Mouse (Mus musculus) stomach, postnatal 0 days (tissue): ENCODE data around the gene Trhde. TPM values are rescaled to one million over a fixed set of nuclear protein-coding genes. Genes with fewer than 3 reads are reported as not detected.

Experiments
- ATAC-seq: fragments of 200-750 bp; cut with Nextera tagmentation; 2 replicates; pipeline ENCODE4 v1.8.0; 2017; ENCODE audit not compliant: low FRiP score, low TSS enrichment
- DNase-seq: peaks from one replicate; pipeline ENCODE4 v3.0.0-alpha.2; 2016; ENCODE audit warnings: low spot score
- H3K27ac ChIP-seq: fragments of 300-500 bp; sonication (generic); replicated peaks from 2 replicates; pipeline ENCODE4 v1.5.1; 2014; ENCODE audit warnings: mild to moderate bottlenecking, control low read depth
- H3K27me3 ChIP-seq: fragments of 300-500 bp; sonication (generic); 2 replicates; pipeline ENCODE4 v1.6.1; 2014; ENCODE audit warnings: low read length; ENCODE audit not compliant: control insufficient read depth, insufficient read depth
- H3K36me3 ChIP-seq: fragments of 300-500 bp; sonication (generic); 2 replicates; pipeline ENCODE4 v1.6.1; 2014; ENCODE audit warnings: low read length, mixed read lengths; ENCODE audit not compliant: control insufficient read depth, insufficient read depth
- H3K4me1 ChIP-seq: fragments of 300-500 bp; sonication (generic); replicated peaks from 2 replicates; pipeline ENCODE4 v1.6.1; 2014; ENCODE audit warnings: antibody characterized with exemption; ENCODE audit not compliant: control insufficient read depth, insufficient read depth
- H3K4me2 ChIP-seq: fragments of 300-500 bp; sonication (generic); replicated peaks from 2 replicates; pipeline ENCODE4 v1.6.1; 2014; ENCODE audit warnings: low read depth, mild to moderate bottlenecking, control low read depth, moderate library complexity
- H3K4me3 ChIP-seq: fragments of 300-500 bp; sonication (generic); 2 replicates; pipeline ENCODE4 v1.5.1; 2014; ENCODE audit warnings: low read depth, low read length, control low read depth
- H3K9ac ChIP-seq: fragments of 300-500 bp; sonication (generic); 2 replicates; pipeline ENCODE4 v1.6.1; 2014; ENCODE audit warnings: mild to moderate bottlenecking, low read length, control low read depth, mixed read lengths
- H3K9me3 ChIP-seq: fragments of 300-500 bp; sonication (generic); 2 replicates; pipeline ENCODE4 v1.6.1; 2016; ENCODE audit warnings: low read length; ENCODE audit not compliant: control insufficient read depth
- CTCF ChIP-seq: IDR thresholded peaks from 2 replicates; pipeline ENCODE4 v1.5.1; 2016; ENCODE audit warnings: antibody characterized with exemption, low read depth, mild to moderate bottlenecking, moderate library complexity
- EP300 ChIP-seq: optimal IDR thresholded peaks from 2 replicates; pipeline ENCODE3; 2016; ENCODE audit warnings: antibody characterized with exemption
- WGBS: fragments of 180-500 bp; shearing (Covaris S2); extraction: QIAGEN DNeasy Blood & Tissue Kit; methylation state at CpG from one replicate; pipeline ENCODE4 v1.1.7; 2014; 5-methylcytosine and 5-hydroxymethylcytosine counted together
- polyA plus RNA-seq: library from polyadenylated mRNA; unstranded; fragments of >200 nt; fragmentation: Nextera tagmentation; extraction: Ambion mirVana; gene quantifications from 2 replicates; pipeline ENCODE4 v1.2.1, GENCODE M21; 2015

Trhde gene
- polyA plus RNA-seq, 1 experiment from 2014 or later: 0.08 TPM

- no peaks in the 10 kb centered on the region for H3K9me3 ChIP-seq
- H3K27me3 ChIP-seq: no peaks in the 10 kb centered on the region
- 67% methylated on average over 1 of the region's 1 CpGs for WGBS
- no peak overlapping the region for H3K27ac ChIP-seq
- H3K36me3 ChIP-seq: no peaks in the 10 kb centered on the region
- no peak overlapping the region for H3K4me2 ChIP-seq
- TF ChIP-seq EP300 (no peak), CTCF (no peak)
- H3K9ac ChIP-seq: no peak overlapping the region
- DNase-seq (no peak), ATAC-seq (no peak)
- no peaks in the 10 kb centered on the region for H3K4me1 ChIP-seq
- no peak overlapping the region for H3K4me3 ChIP-seq
Observed at GRCm38 (mm10) chr10:114509186-114509585, 292.9 kb downstream of the Trhde start.

GRCm38 (mm10) chr10:114488806-114489205, 313.3 kb downstream of the Trhde start:
- TF ChIP-seq CTCF: no peak
- TF ChIP-seq EP300: no peak
- H3K4me2 ChIP-seq: no peak overlapping the region
- H3K27ac ChIP-seq: no peak overlapping the region
- no peaks in the 10 kb centered on the region for H3K36me3 ChIP-seq
- no peak overlapping the region for H3K9ac ChIP-seq
- H3K4me3 ChIP-seq: no peak overlapping the region
- no peak for ATAC-seq
- no peaks in the 10 kb centered on the region for H3K4me1 ChIP-seq
- H3K9me3 ChIP-seq: no peaks in the 10 kb centered on the region
- H3K27me3 ChIP-seq: no peaks in the 10 kb centered on the region
- DNase-seq: no peak
- 85% methylated on average over 4 of the region's 4 CpGs for WGBS

GRCm38 (mm10) chr10:114455591-114455990, 346.5 kb downstream of the Trhde start:
- Histone ChIP-seq H3K9me3 (no peaks in the 10 kb centered on the region), H3K4me3 (no peak overlapping the region), H3K27me3 (no peaks in the 10 kb centered on the region), H3K9ac (no peak overlapping the region), H3K4me1 (no peaks in the 10 kb centered on the region), H3K27ac (no peak overlapping the region), H3K36me3 (no peaks in the 10 kb centered on the region), H3K4me2 (no peak overlapping the region)
- DNase-seq: no peak
- TF ChIP-seq EP300: no peak
- TF ChIP-seq CTCF: peak; percentile 31; the same call in 1 of the 2 replicates
- ATAC-seq: no peak
- WGBS: 73% methylated on average over 3 of the region's 3 CpGs

- Histone ChIP-seq H3K9ac (no peak overlapping the region), H3K9me3 (no peaks in the 10 kb centered on the region), H3K27me3 (no peaks in the 10 kb centered on the region), H3K36me3 (no peaks in the 10 kb centered on the region), H3K4me3 (no peak overlapping the region), H3K4me2 (no peak overlapping the region), H3K4me1 (no peaks in the 10 kb centered on the region), H3K27ac (no peak overlapping the region)
- 58% methylated on average over 6 of the region's 6 CpGs for WGBS
- DNase-seq (no peak), ATAC-seq (no peak)
- TF ChIP-seq EP300: no peak
- no peak for TF ChIP-seq CTCF
Observed at GRCm38 (mm10) chr10:114448116-114448515, 354.0 kb downstream of the Trhde start.

GRCm38 (mm10) chr10:114418956-114419530, 383.1 kb downstream of the Trhde start:
- no peak for ATAC-seq
- 75% methylated on average over 3 of the region's 3 CpGs for WGBS

GRCm38 (mm10) chr10:114415717-114416116, 386.4 kb downstream of the Trhde start:
- H3K9ac ChIP-seq: no peak overlapping the region
- WGBS: 76% methylated on average over 2 of the region's 2 CpGs
- ATAC-seq (no peak), DNase-seq (no peak)
- H3K36me3 ChIP-seq: no peaks in the 10 kb centered on the region
- H3K27me3 ChIP-seq: no peaks in the 10 kb centered on the region
- TF ChIP-seq EP300 (no peak), CTCF (no peak)
- H3K4me3 ChIP-seq: no peak overlapping the region
- H3K4me2 ChIP-seq: no peak overlapping the region
- no peaks in the 10 kb centered on the region for H3K9me3 ChIP-seq
- no peak overlapping the region for H3K27ac ChIP-seq
- H3K4me1 ChIP-seq: no peaks in the 10 kb centered on the region

More at GRCm38 (mm10) chr10:114418956-114419530, 383.1 kb downstream of the Trhde start:
- H3K4me2 ChIP-seq: no peak overlapping the region
- no peak for DNase-seq
- H3K4me3 ChIP-seq: no peak overlapping the region
- H3K4me1 ChIP-seq: no peaks in the 10 kb centered on the region
- H3K9me3 ChIP-seq: no peaks in the 10 kb centered on the region
- H3K27ac ChIP-seq: no peak overlapping the region
- H3K27me3 ChIP-seq: no peaks in the 10 kb centered on the region
- H3K36me3 ChIP-seq: no peaks in the 10 kb centered on the region
- no peak overlapping the region for H3K9ac ChIP-seq
- TF ChIP-seq EP300 (no peak), CTCF (no peak)
